Mouse (Mus musculus) central nervous system, embryonic 14 days (tissue): ENCODE measurements around the gene Cfap77. TPM values are rescaled to one million over a fixed set of nuclear protein-coding genes. Genes with fewer than 3 reads are reported as not detected.

Experiments used
- polyA plus RNA-seq: library from polyadenylated mRNA; depleted of rRNA; stranded (reverse); fragments of >200 nt; gene quantifications from 2 replicates; pipeline ENCODE4 v1.2.3, GENCODE M21; 2012; rRNA removed

Gene Cfap77
- polyA plus RNA-seq: 1.2 and 1.3 TPM in 2 replicates

DNA sequence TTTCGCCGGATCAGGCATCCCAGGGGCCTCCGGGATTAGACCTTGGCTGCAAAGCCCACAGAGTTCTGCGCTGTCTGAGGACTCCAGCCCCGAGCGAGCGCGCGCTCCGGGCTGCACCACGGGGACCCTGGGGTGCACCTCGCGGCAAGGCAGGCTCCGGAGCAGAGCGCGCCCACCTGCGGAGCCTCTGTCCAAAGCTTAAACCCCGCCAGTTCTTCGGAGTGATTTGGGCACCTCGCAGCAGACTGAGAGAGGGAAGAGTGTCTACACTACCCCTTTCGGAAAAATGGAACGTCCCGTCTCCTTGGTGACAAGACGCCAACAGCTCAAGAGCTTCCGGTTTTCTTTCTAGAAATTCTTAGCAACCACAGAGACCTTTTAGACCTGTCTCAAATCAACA lies at the start of gene Cfap77:
TSS of gene Cfap77 (minus strand) at position 76 of the 400 bp plus-strand sequence.

DNA sequence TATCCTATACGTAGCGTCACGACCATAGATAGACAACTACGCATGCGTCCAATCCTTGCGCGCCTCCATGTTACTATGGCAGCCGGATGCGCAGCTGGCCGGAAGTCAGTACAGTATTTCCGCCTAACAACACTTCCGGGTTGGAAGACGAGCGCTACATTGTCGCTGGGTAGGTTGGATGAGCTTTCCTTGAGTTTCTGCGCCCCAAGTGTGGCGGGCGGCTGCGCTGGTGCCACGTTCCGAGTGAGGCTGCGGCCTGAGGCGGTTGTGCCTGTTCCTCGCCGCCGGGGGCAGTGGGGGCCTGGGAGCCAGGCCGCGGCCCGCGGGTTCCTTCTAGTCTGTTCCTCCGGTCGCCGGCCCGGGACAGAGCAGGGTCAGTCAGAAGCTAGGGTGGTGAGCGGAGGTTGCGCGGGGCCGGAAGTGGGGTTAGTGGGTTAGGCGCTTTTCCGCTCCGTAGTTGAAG lies 5.3 kb upstream of the Cfap77 start, which contains the start of gene Ttf1:
TSS of gene Ttf1 (plus strand) at position 128 of the 463 bp plus-strand sequence.

DNA sequence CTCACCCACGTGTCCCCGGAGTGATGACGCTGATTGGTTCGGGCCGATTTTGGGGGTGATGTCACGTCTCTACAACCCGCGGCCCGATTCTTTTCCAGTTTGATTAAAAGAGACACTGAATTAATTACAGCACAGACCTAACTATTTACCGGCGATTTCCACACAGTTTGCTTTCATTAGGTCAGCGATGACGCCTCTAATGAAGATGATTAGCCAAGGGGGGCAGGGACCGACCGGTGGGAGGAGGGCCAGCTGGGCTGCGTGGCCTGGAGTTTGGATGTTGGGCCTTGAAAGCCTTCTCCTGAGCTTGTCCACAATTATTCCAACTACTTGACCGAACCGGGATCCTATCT lies 138.4 kb downstream of the Cfap77 start, which contains the start of gene Barhl1:
TSS of gene Barhl1 (minus strand) at position 156 of the 353 bp plus-strand sequence.

Other genes with a start within 250 kb of the Cfap77 start
- 22.7 and 22.8 TPM in 2 replicates for gene Gtf3c4, start 214.7 kb downstream of the Cfap77 start, polyA plus RNA-seq
- 13.1 and 13.7 TPM in 2 replicates for gene Ddx31, start 214.7 kb downstream of the Cfap77 start, polyA plus RNA-seq
- 21.3 and 31.6 TPM in 2 replicates for gene Barhl1, start 138.4 kb downstream of the Cfap77 start, polyA plus RNA-seq
- 16.9 and 19.0 TPM in 2 replicates for gene Ttf1, start 5.2 kb upstream of the Cfap77 start, polyA plus RNA-seq
- 16.3 and 18.2 TPM in 2 replicates for gene Setx, start 69.1 kb upstream of the Cfap77 start, polyA plus RNA-seq
- gene Ntng2, start 197.9 kb upstream of the Cfap77 start, polyA plus RNA-seq: 55.0 and 71.3 TPM in 2 replicates